Mouse (Mus musculus): ENCODE results near the gene Ccl6.

- no peak for TF ChIP-seq CTCF (IDR thresholded peaks at IDR 0.05; ENCODE audit: control insufficient read depth, insufficient read depth, insufficient replicate concordance, low read depth, low read length)
- TF ChIP-seq POLR2A (IDR thresholded peaks at IDR 0.05; ENCODE audit: control insufficient read depth, low read depth, low read length): no peak
Measured at GRCm38 (mm10) chr11:83582626-83583449, 10.0 kb downstream of the Ccl6 start.

All from testis, adult 2 months (tissue).